Mouse (Mus musculus) left cerebral cortex, adult 11 months (tissue): ENCODE results near the gene Adamts10.

Source experiments
- DNase-seq: peaks from one replicate; pipeline ENCODE4 v3.0.0; 2022; ENCODE audit warnings: low spot score

Gene Adamts10

DNA sequence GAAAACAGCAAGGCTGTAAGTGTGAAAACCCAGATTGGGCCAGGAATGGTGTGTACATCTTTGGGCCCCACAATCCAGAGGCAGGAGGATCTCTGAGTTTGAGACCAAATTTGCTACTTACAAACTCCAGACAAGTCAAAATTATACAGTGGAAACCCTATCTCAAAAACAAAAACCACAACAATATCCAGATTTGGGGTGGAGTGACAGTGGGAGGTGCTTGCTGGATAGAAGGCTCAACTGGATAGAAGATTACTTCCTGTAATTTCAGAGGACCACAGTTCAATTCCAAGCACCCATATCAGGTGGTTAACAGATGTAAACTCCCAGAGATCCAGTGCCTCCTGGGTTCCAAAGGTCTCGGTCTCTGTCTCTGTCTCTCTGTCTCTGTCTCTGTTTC is 30.5 kb downstream of the Adamts10 start:
- DNase-seq, result no peak

DNA sequence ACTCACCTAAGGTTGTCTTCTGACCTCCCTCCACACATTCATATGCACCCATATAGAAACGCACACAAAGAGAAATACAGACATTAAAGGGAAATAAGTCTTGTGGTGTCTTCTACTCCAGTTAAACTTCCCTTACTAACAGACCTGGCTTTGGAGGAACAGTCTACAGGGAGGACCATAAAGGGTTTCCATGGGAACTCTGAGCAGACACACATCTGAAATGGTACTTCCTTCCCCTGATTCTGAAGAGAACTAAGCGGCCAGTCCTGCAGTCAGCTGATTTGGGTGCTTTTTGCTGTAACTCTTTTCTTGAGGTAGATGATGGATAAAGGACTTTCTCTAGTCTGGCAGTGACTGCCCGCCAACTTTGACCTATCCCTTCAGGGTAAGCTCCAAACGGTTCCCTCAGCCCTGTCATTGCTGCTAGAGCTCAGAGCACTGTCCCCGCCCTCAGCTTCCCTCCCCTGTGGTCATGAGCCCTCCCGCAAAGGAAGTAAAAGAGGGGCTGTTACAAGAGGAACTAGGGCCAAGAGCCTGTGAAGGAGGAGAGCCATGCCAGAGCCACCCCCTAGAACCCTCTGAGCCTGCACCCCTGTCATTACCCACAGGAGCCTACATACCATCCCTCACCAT is 31.3 kb downstream of the Adamts10 start, which contains the start of gene Myo1f:
Gene Myo1f (plus strand): TSS at position 485 of the 633 bp plus-strand sequence.
- DNase-seq, result peak; percentile 15

DNA sequence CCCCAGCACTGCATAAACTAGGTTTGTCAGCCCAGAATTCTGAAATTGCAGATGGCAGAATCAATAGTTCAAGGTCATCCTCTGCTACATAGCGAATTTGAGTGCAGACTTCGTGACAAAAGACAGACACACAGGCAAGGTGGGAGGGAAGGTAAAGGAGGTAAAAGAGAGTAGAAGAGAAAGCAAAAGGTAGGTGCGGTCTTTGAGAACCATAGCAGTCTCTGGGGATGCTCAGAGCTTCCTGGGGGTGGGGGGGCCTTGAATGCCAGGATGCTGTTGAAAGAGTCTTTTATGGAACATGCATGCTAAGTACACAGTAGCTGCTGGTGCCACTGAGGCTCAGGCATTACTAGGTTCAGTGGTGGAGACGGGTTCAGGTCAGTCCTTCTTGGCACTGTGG is 33.9 kb downstream of the Adamts10 start:
- no peak for DNase-seq

DNA sequence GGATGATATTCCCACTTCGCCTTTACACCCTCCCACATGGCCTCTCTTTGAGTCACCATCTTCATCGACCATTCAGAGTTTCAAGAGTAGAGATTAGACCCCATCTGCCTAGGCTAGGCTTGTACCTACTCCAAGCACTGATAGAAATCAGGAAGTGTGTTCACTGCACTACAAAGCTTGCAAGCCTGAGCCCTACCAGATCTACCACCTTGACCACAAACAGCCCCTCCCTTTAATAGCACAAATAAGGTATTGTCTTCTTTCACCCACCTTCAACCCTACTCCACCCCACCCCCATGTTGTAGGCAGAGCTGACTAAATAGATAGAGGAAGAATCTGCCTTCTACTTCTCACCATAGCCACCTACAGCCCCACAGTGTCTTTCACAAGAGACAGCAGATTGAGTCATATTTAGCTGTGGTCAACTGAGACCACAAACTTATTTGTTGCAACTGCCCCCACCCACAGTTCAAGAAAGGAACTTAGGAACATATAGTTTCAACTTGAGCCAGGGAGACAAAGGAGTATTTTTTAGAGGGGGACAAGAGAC is 39.6 kb downstream of the Adamts10 start:
- DNase-seq, result no peak

DNA sequence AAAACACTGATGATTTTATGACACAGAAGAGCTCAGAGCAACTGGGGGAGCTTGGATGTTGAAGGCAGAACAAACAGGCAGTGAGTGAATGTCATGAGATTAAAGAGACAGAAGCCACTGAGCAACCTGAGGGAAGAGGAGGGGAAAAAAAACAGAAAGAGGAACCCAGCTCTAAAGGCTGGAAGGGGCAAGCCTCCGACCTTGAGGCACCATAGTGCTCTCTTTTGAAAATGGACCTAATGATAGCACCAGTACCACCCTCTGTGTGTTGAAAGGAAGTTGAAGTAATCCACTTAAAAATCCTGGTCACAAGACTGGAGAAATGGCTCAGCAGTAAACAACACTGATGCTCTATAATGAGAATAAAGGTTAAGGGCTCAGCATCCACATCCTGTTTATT is 40.6 kb downstream of the Adamts10 start:
- DNase-seq, result no peak

DNA sequence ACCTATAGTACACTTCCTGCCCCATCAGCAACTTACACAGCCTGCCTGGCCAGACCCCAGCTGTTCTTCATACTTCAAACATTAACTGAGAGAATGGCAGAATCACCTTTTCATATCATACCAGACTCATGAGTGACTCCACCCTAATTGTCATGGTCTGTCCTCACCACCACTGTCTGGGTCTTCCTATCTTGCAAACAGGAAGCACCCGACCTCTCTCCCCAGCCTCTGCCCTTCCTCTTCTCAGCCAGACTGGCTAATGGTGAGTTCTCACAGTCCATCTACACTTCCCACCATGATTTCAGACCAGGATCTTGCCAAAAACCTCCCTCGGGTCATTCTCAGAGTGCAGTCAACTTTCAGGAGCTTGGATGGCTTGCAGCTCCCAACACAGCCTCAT is 42.2 kb downstream of the Adamts10 start:
- DNase-seq, result no peak

DNA sequence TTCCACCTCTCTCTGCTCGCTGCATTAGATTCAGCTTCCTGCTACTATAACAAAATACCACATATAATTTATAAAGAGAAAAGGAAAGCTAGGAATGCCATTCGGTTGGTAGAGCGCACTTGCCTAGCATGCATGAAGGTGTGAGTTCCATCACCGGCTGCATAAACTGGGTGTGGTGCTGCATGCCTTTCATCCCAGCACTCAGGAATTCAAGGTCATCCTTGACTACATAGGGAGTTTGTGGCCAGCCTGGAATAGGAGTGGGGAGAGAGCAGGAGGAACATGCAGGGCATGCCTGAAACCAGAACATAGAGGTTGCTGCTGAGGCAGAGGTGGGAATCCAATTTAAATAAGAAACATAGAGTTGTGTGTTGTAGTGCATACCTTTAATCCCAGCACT is 60.1 kb downstream of the Adamts10 start:
- DNase-seq, result no peak

DNA sequence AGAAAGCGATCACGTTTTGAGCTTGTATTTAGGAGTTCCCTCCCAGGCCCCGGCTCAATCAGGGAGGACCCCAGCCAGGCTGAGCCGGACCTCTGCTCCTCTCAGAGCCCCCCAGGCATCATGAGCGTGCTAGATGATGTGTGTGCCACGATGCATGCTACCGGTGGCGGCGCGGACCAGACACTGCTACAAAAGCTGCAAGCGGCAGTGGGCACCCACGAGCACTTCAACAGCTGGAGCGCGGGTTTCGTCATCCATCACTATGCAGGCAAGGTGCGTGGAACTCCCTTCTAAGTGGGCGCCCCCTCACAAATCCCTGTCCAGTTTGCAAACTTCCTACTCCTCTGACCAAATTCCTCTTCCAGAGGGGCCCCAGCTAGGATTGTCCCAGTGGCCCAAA is 62.0 kb downstream of the Adamts10 start:
- DNase-seq, result no peak

DNA sequence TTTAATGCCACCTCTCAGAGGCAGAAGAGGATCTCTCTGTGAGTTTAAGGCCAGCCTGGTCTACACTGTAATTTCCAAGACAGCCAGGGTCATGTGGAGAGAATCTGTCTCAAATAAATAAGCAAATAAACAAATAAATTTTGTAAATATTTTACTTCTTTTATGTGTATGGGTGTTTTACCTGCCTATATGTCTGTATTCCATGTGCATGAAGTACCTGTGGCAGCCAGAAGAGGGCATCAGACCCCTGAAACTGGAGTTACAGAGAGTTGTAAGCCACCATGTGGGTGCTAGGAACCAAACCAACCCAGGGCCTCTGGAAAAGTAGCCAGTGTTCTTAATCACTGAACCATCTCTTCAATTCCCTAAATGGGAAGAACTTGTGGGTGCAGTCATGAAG is 73.3 kb downstream of the Adamts10 start:
- no peak for DNase-seq

DNA sequence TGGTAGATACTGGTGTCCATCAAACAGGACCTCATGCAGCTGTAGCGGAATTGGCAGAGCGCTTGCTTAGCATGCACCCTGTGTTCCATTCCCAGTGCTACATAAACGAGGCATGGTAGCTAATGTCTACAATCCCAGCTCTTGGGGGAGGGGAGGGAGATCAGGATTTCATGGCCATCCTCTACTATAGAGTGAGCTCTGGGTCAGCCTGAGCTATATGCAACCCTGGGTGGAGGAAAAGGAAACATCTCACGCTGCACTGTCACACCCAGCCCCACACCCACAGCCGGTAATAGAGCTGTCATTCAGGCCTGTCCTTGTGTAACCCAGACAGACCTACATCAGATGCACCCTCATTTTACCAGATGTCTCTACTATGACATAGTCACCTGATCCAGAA is 74.5 kb downstream of the Adamts10 start:
- no peak for DNase-seq

DNA sequence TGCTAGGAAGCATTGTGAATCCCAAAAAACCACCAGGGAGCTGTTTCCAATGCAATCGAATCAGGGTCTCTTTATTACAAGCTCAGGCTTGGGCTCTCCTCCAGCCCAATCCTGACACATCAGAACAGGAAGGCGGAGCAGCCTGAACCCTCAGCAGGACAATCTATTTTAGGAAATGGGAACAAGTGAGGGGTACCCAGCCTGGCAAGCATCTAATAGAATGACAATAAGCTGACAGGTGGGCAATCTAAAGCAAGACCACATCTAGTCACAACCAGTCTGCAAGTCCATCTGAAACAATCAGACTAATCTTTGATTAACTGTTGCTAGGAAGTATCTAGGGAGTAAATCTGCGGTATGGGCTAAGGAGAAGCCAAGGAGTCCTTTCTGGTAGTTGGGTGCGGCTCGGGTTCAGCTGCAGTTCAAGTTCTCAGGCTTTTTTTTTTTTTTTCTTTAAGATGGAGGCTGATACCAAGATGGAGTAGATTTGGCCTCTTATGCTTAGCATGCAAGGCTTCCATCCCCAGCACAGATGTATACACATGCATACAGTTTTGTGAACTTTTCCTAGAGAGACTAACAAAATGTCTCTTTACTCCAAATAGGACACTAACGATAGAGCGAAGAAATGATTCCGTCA is 76.0 kb downstream of the Adamts10 start:
- DNase-seq, result no peak

DNA sequence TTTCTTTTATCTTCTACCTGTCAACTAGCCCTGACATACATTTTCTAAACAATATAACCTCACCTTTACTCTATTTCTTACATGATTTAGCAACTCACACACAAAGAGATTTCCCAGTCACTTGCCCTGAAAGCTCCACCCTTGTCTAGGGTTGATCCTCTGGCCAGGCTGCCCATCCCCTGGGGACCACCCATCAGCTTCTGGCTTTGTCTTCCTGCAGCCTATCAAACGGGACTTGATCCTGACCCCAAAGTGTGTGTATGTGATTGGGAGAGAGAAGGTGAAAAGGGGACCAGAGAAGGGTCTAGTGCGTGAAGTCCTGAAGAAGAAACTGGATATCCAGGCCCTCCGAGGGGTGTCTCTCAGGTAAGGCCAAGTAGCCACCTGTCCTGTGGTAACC is 76.8 kb downstream of the Adamts10 start:
- DNase-seq, result no peak

DNA sequence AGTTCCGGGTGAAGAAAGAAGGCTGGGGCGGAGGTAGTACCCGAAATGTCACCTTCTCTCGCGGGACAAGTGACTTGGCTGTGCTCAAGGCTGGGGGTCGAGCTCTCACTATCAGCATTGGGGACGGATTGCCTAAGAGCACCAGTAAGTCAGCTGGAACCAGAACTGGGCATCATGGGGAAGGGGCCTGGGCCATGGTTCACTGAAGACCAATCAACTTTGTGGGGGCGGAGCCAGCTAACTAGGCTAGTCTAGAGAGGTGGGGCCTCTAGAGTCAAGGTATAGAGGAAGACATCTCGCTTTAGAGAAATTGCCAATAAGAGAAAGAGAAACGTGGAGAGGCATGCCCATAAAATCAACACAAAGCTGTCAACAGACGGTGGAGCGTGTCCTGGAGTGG is 77.9 kb downstream of the Adamts10 start:
- DNase-seq, result no peak
